Mouse (Mus musculus) liver, embryonic 11.5 days (tissue): ENCODE data around the gene Aip. TPM values are rescaled to one million over a fixed set of nuclear protein-coding genes. Genes with fewer than 3 reads are reported as not detected.
"Not testable (repeated sequence)": the region's sequence is repeated elsewhere in the genome, so short reads cannot be mapped to it uniquely, and the experiment has no call there.

ENCODE experiments used
- ATAC-seq: fragments of 200-750 bp; cut with Nextera tagmentation; replicated peaks from 2 replicates; pipeline ENCODE4 v1.8.0; 2017; ENCODE audit warnings: moderate number of reproducible peaks, mild to moderate bottlenecking, moderate TSS enrichment, moderate library complexity; ENCODE audit not compliant: low FRiP score
- DNase-seq: peaks from one replicate; pipeline ENCODE4 v3.0.0-alpha.2; 2017; ENCODE audit warnings: low spot score
- H3K27ac ChIP-seq: fragments of 300-500 bp; sonication (generic); 2 replicates; pipeline ENCODE4 v1.5.1; 2014; ENCODE audit warnings: mild to moderate bottlenecking, low read depth, low read length, control low read depth
- H3K27me3 ChIP-seq: fragments of 300-500 bp; sonication (generic); replicated peaks from 2 replicates; pipeline ENCODE4 v1.6.1; 2014; ENCODE audit warnings: low read length, mixed read lengths; ENCODE audit not compliant: control insufficient read depth, insufficient read depth
- H3K36me3 ChIP-seq: fragments of 300-500 bp; sonication (generic); 2 replicates; pipeline ENCODE4 v1.6.1; 2014; ENCODE audit warnings: mild to moderate bottlenecking, low read length, moderate library complexity, mixed read lengths; ENCODE audit not compliant: control insufficient read depth, insufficient read depth
- H3K4me1 ChIP-seq: fragments of 300-500 bp; sonication (generic); replicated peaks from 2 replicates; pipeline ENCODE4 v1.6.1; 2014; ENCODE audit warnings: low read length, mixed read lengths; ENCODE audit not compliant: control insufficient read depth, insufficient read depth
- H3K4me2 ChIP-seq: fragments of 300-500 bp; sonication (generic); 2 replicates; pipeline ENCODE4 v1.6.1; 2014; ENCODE audit warnings: mild to moderate bottlenecking, control low read depth, moderate library complexity
- H3K4me3 ChIP-seq: fragments of 300-500 bp; sonication (generic); 2 replicates; pipeline ENCODE4 v1.5.1; 2014; ENCODE audit warnings: low read depth, low read length, control low read depth
- H3K9ac ChIP-seq: fragments of 300-500 bp; sonication (generic); 2 replicates; pipeline ENCODE4 v1.6.1; 2014; ENCODE audit warnings: low read depth, low read length, control low read depth
- H3K9me3 ChIP-seq: fragments of 300-500 bp; sonication (generic); 2 replicates; pipeline ENCODE4 v1.6.1; 2016; ENCODE audit warnings: low read length, inconsistent platforms, mixed read lengths; ENCODE audit not compliant: control insufficient read depth
- WGBS: fragments of 180-500 bp; shearing (Covaris S2); extraction: QIAGEN DNeasy Blood & Tissue Kit; methylation state at CpG from one replicate; pipeline ENCODE4 v1.1.7; 2014; 5-methylcytosine and 5-hydroxymethylcytosine counted together
- polyA plus RNA-seq: library from polyadenylated mRNA; unstranded; fragments of >200 nt; fragmentation: Nextera tagmentation; extraction: Ambion mirVana; gene quantifications from 2 replicates; pipeline ENCODE4 v1.2.1, GENCODE M21; 2014

Aip gene
- polyA plus RNA-seq, 1 experiment from 2014 or later = 56.2 TPM

GRCm38 (mm10) chr19:4122411-4123370 is 3.0 kb downstream of the Aip start:
- Histone ChIP-seq H3K9me3 (no peaks in the 10 kb centered on the region), H3K27ac (peak overlapping the region; percentile 47; the same call in 1 of the 2 replicates), H3K4me2 (peak overlapping the region; percentile 6; the same call in 1 of the 2 replicates), H3K4me1 (peaks cover 26% of the 10 kb centered on the region), H3K27me3 (no peaks in the 10 kb centered on the region), H3K9ac (no peak overlapping the region), H3K36me3 (no peaks in the 10 kb centered on the region), H3K4me3 (no peak overlapping the region)
- ATAC-seq (no peak), DNase-seq (no peak)
- 66% methylated on average over 7 of the region's 7 CpGs for WGBS

- H3K27ac ChIP-seq = peak overlapping the region; percentile 39; the same call in 1 of the 2 replicates
These were observed 3.8 kb downstream of the Aip start for GRCm38 (mm10) chr19:4121896-4122295.

GRCm38 (mm10) chr19:4121097-4121805 is 4.4 kb downstream of the Aip start:
- no peaks in the 10 kb centered on the region for H3K27me3 ChIP-seq
- peak overlapping the region; percentile 43 for H3K4me3 ChIP-seq
- ATAC-seq (peak; percentile 77), DNase-seq (peak; percentile 94)
- H3K4me1 ChIP-seq = peaks cover 14% of the 10 kb centered on the region
- peak overlapping the region; percentile 51 for H3K9ac ChIP-seq
- 2% methylated on average over 38 of the region's 38 CpGs for WGBS
- H3K4me2 ChIP-seq = peak overlapping the region; percentile 57
- no peak overlapping the region; the same call in 1 of the 2 replicates for H3K27ac ChIP-seq
- H3K9me3 ChIP-seq = no peaks in the 10 kb centered on the region
- H3K36me3 ChIP-seq = no peaks in the 10 kb centered on the region

More at GRCm38 (mm10) chr19:4121896-4122295, 3.8 kb downstream of the Aip start:
- not testable (repeated sequence) for H3K9me3 ChIP-seq, H3K4me3 ChIP-seq, H3K27me3 ChIP-seq, ATAC-seq, H3K9ac ChIP-seq, DNase-seq, H3K36me3 ChIP-seq
- H3K4me2 ChIP-seq = peak overlapping the region; percentile 57
- WGBS = 52% methylated on average over 6 of the region's 6 CpGs
- H3K4me1 ChIP-seq = peaks cover 20% of the 10 kb centered on the region

GRCm38 (mm10) chr19:4120496-4120895 is 5.2 kb downstream of the Aip start:
- Histone ChIP-seq H3K4me1 (peaks cover 14% of the 10 kb centered on the region), H3K36me3 (peaks cover 5% of the 10 kb centered on the region; the same call in 1 of the 2 replicates), H3K9me3 (no peaks in the 10 kb centered on the region), H3K27ac (no peak overlapping the region), H3K4me2 (peak overlapping the region; percentile 57), H3K27me3 (no peaks in the 10 kb centered on the region), H3K9ac (no peak overlapping the region), H3K4me3 (no peak overlapping the region)
- ATAC-seq (no peak), DNase-seq (no peak)
- WGBS = 85% methylated on average over 2 of the region's 2 CpGs

GRCm38 (mm10) chr19:4119716-4120487 is 5.8 kb downstream of the Aip start:
- H3K9me3 ChIP-seq = no peaks in the 10 kb centered on the region
- H3K4me3 ChIP-seq = no peak overlapping the region
- peaks cover 8% of the 10 kb centered on the region for H3K36me3 ChIP-seq
- ATAC-seq = no peak
- no peak overlapping the region for H3K9ac ChIP-seq
- no peak for DNase-seq
- H3K4me2 ChIP-seq = peak overlapping the region; percentile 57
- 70% methylated on average over 6 of the region's 6 CpGs for WGBS
- no peak overlapping the region for H3K27ac ChIP-seq
- H3K4me1 ChIP-seq = peaks cover 14% of the 10 kb centered on the region
- H3K27me3 ChIP-seq = no peaks in the 10 kb centered on the region

- no peak overlapping the region for H3K4me3 ChIP-seq
- peaks cover 23% of the 10 kb centered on the region for H3K36me3 ChIP-seq
- DNase-seq (no peak), ATAC-seq (no peak)
- H3K9me3 ChIP-seq = no peaks in the 10 kb centered on the region
- 86% methylated on average over 2 of the region's 2 CpGs for WGBS
- peaks cover 26% of the 10 kb centered on the region for H3K4me1 ChIP-seq
- no peak overlapping the region; the same call in 1 of the 2 replicates for H3K27ac ChIP-seq
- no peak overlapping the region for H3K9ac ChIP-seq
- no peak overlapping the region for H3K4me2 ChIP-seq
- H3K27me3 ChIP-seq = no peaks in the 10 kb centered on the region
These were observed 7.3 kb downstream of the Aip start for GRCm38 (mm10) chr19:4118350-4118749.

GRCm38 (mm10) chr19:4117006-4117405 is 8.7 kb downstream of the Aip start:
- H3K9me3 ChIP-seq = no peaks in the 10 kb centered on the region
- no peak overlapping the region for H3K27ac ChIP-seq
- no peaks in the 10 kb centered on the region for H3K27me3 ChIP-seq
- H3K4me1 ChIP-seq = peaks cover 26% of the 10 kb centered on the region
- DNase-seq (no peak), ATAC-seq (no peak)
- no peak overlapping the region for H3K9ac ChIP-seq
- no peak overlapping the region for H3K4me3 ChIP-seq
- H3K4me2 ChIP-seq = no peak overlapping the region
- peaks cover 23% of the 10 kb centered on the region for H3K36me3 ChIP-seq
- WGBS = 97% methylated on average over 7 of the region's 7 CpGs

GRCm38 (mm10) chr19:4115816-4116215 is 9.8 kb downstream of the Aip start:
- no peak for ATAC-seq
- Histone ChIP-seq H3K27ac (no peak overlapping the region), H3K4me2 (no peak overlapping the region), H3K27me3 (no peaks in the 10 kb centered on the region), H3K9me3 (no peaks in the 10 kb centered on the region), H3K9ac (no peak overlapping the region), H3K4me1 (peaks cover 23% of the 10 kb centered on the region), H3K36me3 (peaks cover 23% of the 10 kb centered on the region), H3K4me3 (no peak overlapping the region)
- no peak for DNase-seq
- WGBS = 81% methylated on average over 11 of the region's 11 CpGs
